Mouse (Mus musculus) erythroblast, embryonic 14.5 days (primary cell): ENCODE measurements around the gene Dmbt1.

Experiments
- GATA1 ChIP-seq: IDR thresholded peaks from 2 replicates; pipeline ENCODE4 v1.6.1; 2012; ENCODE audit warnings: low read length, inconsistent platforms, mixed read lengths
- TAL1 ChIP-seq: IDR thresholded peaks from 3 replicates; pipeline ENCODE4 v1.6.1; 2012; ENCODE audit warnings: low read length, inconsistent platforms, mixed read lengths

DNA sequence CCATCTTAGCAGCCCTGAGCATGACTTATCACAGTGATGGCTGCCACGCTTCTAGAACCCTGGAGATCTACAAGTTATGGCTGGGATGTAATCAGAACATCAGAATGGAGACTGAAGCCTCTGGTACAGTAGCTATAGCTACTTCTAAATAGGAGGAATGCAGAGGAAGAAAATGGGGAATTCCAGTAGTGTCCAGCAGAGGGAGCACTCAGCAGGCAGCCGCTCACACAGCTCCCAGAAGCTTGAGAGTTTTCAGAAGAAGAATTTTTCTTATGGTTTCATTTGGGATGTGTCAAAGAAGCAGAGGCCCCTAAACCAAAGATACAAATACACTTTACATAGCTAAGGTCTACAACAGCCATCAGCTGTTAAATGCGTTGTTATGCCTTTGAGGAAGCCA, 80.6 kb downstream of the Dmbt1 start:
- TF ChIP-seq TAL1 = no peak
- TF ChIP-seq GATA1 = no peak
